Mouse (Mus musculus) adipocyte (in vitro differentiated cells): ENCODE measurements around the gene Lyg2.

Experiments used
- DNase-seq: peaks from one replicate; pipeline ENCODE4 v3.0.0-alpha.2; 2016; ENCODE audit warnings: low spot score

The Lyg2 gene

DNA sequence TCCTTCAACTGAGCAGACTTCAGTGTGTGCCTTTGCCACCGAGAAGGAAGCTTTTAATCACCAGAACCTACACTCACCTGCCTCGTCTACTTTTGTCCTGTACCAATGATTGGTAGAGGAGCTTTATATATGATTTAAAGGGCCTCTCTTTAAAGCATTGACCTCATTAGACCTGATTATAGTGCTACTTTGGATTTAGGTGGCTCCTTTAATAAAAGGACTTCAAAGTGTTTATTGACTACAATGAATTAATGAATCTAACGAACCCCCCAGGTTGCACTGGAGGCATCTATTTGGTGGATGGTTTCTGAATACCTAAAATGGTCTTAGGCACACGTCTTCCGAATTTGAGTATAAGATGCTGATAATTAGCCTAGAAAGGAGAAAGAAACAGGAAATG lies at the start of gene Lyg2:
Gene Lyg2 (minus strand): TSS at position 101 of the 400 bp plus-strand sequence.
- no peak for DNase-seq

DNA sequence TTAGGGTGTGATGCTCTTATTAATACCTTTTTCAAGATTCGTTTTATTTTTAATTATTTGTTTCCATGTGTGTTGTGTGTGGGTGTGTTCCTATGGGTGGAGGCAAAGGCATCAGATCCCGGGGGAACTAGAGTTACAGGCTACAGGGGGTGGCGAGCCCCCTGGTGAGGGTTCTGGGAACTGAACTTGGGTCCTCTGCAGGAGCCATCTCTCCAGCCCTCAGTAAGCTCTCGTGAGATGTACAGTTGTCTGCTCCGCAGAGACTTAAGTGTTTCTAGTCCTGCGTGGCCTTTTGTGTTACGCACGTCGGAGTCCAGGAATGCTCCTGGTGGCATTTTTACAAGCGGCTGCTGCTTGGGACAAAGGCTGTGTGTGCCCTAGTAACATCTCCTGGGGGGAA lies 49.3 kb upstream of the Lyg2 start:
- DNase-seq: no peak

DNA sequence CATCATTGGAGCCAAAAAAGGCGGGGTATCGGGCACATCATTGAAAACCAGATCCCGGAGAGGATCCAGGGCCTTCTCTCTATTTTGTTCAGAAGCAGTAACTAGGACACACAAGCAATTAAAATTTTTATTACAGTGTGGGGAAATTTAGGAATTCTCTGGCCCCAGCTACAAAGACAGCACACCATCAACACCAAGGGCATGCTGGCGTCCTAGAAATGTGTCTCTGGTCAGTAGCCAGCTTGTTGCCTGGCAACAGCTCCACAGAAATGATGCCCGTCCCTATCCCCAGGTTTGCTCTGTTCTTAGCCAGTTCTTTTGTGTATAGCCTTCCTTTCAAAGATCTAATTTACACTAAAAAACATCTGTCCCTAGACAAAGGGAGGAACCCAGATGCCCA lies 43.2 kb upstream of the Lyg2 start:
- DNase-seq: no peak

DNA sequence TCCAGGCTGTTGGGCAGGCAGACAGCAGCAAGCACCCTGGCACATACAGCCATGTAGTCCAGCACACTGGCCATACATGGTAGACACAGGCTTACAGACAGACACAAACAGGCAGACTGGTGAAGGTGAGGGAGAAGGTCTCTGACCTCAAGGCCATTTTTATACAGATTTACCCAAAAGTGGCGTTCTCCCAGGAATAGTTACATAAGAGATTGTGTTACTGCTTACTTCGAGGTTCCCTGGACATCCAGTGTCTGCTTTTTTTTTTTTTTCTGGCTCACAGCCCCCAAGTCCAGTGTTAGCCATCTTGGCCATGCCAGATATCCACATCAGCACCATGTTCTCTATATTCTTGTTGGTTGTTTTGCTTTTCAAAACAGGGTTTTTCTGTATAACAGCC lies 42.2 kb upstream of the Lyg2 start:
- DNase-seq: no peak

DNA sequence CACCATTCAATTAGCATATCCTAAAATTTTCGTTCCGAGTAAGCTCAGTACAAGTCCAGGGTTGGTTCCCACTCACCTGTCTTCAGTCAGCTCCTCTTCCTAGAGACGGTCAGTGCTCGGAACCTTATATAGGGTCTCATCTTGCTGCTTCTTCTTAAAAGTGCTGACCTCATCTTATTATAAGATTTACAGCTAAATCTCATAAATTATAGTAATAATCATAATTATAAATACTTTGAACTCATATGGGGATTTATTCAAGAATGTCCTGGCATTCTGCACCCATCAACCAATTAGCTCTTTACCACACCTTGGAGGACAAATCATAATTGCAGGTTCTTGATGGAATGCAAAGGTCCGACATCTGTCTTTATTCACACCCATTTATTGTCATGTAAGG lies 41.4 kb upstream of the Lyg2 start, which contains the start of gene Lyg1:
Gene Lyg1 (minus strand): TSS at position 101 of the 400 bp plus-strand sequence.
- DNase-seq: no peak

DNA sequence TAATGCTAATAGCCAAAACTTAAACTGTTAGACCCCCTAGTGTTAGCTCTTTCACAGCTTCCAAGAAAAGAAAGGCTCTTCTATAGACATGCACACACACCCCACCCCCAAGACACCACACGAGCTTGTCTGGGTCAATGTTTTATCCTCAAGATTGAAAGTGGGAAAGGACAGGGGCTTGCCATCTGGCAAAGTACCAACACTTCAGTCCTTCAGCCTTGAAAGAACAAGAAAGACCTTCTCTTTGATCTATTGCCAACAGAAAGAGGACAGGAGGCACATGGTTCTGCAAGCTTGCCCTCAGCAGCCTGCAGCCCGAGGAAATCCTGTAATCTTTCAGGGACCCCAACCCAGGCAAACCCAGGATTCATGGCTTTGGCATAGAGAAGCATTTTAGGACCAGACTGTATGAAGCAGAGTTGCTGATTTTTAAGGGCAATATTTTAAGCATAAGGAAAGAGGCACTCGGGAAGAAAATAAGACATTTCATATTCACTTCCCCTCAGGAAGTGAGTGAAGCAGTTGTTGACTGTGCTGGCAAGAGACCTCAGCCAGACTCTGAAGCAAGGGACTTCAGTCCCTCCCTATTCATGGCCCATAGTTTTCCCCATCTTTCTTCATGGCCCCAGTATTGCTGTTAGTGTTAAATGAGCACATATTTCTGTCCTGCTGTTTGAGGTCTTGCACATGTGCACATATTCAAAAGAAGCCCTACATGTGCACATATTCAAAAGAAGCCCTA lies 40.6 kb upstream of the Lyg2 start:
- DNase-seq: no peak

DNA sequence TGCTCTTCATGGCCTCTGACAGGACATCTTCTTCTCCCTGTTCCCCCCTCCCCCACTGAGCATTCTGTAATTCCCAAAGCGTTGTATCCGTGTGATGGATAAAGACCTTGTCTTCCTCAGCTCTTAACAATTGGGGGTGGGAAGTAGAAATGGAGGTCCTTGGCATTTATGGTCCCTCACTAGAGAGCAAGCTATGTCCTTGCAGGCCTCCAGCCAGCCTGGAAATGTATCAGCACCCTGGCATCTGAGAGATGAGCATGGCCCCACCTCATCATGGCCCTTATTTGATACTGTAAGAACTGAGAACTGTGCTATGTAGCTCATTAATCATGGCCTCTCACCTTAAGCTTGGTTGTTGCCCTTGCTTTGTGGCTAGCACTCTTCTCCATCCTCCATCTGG lies 39.0 kb upstream of the Lyg2 start:
- DNase-seq: no peak

DNA sequence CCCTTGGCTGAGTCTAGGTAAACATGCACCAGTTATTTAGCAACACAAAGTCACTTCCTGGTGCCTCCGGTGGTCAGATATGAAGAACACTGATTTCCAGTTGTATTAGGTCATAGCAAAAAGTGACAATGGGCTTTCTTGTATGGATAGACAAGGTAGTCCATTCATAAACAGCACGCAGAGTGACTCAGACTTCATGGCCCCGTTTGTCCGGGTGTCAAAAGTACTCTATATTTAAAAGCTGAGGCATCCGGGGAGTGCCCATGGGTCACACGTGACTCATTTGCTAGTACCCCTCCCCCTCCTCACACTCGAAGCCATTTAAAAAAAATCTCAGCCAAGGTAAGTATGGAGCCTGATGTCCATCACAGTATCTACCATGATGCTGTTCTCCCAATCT lies 38.5 kb upstream of the Lyg2 start:
- no peak for DNase-seq

DNA sequence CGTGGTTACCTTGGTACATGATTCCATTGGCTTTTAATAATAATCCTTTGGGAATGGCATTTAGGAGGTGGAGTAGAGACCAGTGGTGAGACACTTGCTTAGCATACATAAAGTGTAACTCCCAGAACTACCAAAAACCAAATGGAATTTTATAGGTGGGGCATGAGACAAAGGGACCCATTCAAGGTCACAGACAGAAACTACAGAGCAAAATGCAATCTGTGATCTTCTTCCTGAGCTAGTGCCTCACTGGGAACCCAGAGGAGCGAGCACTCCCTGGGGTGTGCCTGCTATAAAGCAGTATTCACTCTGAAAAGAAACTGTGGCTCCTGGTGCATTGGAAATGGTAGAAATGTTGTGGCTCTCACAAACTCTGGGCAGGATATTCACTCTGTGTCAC lies 32.6 kb upstream of the Lyg2 start:
- DNase-seq: no peak

DNA sequence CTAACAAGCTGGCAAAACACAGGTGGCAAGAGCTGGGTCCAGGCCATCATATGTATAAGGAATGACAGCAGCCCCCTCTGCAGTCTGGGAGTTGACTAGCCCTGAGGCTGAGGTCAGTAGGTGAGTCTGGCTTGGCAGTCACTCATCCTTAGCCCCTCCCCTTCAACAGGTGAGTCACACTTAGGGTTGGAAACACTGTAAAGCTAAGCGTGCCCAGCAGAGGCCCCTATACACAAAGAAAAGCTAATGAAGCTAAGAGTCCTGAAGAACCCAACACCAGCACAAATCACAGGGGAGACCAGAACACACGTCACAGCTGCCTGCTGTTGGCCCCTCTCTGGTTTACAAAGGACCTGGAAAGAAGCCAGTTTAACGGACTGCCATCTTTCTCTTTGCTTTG lies 15.5 kb upstream of the Lyg2 start:
- no peak for DNase-seq

DNA sequence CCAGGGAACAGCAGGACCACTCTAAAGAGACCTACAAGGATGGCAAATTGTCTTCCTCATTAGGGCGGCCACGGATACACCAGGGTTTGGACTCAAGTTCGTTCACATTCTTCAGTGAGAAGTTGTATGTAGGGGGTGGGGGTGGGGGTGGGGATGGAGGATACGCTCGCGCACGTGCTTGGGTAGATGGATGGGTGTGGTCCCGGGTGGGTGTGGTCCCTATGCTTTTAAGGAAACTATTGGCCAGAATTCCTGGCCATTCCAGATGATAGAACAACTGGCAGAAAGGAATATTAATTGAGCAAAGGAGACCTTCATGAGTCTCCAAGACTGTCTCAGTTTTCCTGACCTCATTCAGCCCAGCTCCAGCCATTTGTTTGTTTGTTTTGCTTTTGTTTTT lies 9.7 kb upstream of the Lyg2 start:
- no peak for DNase-seq

DNA sequence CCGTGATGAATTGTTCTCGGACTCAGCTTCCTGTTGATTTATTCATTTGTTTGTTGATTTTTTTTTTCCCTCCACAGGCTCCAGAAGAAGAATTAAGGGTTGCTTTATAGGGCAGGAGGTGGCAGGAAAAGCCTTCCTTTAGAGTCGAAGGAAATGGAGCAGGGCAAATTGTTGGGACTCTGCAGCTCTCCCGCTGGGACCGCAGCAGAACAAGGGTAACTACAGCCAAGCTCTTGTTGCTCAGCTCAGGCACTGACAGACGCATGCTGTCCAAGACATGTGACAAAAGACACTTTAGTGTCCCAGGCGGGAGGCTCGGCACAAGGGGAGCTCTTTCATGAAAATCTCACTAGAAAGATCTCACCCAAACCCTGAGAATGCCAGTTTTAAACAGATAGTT lies 6.2 kb upstream of the Lyg2 start:
- DNase-seq: no peak

DNA sequence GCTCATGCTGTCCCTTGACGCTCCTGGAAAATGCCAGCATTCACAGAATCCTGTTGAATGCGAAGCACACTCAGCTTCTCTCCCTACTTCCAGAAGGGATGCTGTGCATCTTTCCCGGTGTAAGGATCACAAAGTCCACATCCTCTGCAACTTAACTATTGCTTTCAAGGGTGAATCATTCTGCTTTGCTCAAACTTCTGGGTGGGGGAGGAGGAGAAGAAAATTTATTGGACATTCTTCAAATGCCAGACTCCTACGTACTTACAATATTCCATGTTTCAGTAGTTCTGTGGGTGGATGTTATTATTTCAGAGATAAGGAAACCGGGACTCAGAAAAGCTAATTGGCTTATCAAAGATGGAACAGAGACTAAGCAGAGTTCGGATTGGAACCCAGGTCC lies 1.8 kb upstream of the Lyg2 start:
- DNase-seq: no peak

DNA sequence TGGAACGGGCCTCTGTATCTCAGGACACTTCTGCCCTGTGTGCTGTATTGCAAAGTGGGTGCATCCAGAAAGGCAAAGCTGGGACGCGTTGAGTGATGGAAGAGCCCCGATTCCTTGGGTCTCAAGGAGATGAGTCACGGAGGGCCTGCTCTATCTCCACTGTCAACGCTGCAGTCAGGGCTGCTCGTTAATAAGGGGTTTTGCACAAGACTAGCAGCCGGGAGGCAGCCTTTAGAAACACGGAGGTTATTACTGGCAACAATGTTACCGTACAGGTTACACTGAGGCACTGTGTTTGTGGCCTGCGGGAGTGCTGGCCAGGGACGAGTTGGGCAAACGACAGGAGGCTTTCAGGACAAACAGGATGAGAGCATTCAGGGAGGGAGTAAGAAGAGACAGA lies 1.4 kb upstream of the Lyg2 start:
- no peak for DNase-seq

DNA sequence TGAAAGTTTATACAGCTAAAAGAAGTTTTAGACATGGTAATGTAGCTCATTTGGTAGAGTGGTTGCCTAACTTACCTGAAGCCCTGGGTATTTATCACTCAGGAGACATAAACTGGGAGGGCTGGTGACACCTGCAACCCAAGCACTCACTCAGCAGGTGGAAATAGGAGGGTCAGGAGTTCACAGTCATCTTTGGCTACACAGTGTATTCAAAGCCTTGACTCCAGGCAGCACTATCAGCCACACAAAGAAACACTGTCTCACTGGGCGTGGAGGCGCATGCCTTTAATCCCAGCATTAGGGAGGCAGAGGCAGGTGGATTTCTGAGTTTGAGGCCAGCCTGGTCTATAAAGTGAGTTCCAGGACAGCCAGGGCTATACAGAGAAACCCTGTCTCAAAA lies 3.5 kb downstream of the Lyg2 start:
- DNase-seq: no peak

DNA sequence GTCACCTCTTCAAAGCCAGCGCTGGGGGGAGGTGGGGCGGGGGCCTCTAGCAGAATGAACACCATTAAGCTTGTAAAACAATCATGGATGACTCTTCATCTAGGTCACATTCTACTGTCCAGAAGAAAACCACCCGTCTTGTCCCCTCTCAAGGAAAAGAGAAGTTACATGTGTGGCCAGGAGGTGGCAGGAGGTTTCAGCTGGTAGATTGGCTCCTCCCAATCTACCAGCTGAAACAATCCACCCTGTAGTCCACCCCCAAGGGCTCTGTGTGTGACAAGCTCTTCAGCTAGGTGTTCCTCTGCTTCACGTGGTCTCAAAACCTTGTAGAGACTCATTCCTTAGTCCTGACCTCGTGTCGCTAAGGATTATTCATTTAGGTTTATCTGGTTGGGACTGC lies 13.1 kb downstream of the Lyg2 start:
- DNase-seq: peak; percentile 52

DNA sequence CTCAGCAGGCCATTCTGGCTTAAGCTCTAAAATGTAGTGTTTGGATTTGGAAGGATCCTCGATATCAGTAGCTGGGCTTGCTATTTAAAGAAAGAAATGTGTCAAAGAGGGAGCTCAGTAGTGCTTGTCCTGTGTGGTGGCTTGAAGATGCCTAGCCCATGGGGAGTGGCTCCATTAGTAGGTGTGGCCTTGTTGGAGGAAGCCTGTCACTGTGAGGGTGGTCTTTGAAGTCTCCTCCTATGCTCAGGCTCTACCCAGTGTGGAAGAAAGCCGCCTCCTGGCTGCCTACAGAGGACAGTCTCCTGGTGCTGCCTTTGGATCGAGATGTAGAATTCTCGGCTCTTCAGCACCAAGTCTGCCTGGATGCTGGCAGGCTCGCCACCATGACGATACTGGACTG lies 16.0 kb downstream of the Lyg2 start:
- no peak for DNase-seq

DNA sequence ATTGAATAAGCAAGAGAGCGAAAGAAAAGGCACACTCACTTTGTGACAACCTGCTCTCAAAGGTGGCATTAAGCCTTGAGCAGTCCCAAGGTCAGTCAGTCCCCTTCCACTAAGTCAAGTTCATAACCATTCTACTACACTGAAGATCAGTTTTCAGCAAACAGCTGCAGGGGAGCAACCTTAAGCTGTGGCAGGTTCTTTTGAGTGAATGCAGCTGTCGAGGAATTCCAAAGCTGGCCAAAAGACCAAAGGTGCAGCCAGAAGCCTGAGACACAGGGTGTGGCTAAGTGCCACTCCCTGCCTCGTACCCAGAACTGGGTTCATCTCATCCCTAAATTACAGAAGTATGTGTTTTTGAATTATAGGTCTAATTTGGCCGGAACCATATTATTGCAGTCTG lies 16.5 kb downstream of the Lyg2 start:
- no peak for DNase-seq

DNA sequence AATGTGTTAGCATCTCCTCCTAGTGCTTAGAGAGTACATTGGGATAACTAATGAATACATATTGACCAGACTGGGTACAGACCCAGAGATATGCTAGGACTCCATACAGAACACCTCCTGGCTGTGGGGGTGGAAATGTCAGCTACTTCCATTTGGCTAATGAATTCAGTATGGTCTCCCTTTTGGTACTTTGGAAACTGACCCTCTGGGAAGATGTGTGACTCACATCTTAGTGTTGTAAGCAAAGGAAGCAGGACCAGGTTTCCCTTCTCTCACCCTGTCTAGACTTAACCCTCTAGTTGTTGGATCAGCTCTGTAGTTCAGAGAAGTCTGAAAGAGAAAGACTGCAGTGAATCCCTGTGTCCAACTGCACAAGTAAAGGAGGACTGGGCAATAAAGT lies 21.7 kb downstream of the Lyg2 start:
- no peak for DNase-seq

DNA sequence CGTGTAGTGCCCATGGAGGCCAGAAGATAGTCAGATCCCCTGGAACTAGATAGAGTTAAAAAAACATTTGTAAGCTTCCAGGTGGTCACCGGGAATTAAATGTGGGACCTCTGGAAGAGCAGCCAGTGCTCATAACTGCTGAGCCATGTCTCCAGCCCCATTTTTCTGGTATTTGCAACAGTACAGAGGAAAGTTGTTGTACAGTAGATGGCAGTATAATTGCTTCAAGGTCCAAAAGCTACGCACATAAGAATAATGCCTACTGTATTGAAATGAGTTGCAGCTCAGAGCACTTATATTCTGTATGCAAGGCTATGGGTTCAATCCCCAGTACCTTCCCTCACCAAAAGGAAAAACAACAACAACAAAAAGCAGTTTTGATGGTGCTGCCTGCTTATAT lies 24.9 kb downstream of the Lyg2 start:
- peak; percentile 56 for DNase-seq

DNA sequence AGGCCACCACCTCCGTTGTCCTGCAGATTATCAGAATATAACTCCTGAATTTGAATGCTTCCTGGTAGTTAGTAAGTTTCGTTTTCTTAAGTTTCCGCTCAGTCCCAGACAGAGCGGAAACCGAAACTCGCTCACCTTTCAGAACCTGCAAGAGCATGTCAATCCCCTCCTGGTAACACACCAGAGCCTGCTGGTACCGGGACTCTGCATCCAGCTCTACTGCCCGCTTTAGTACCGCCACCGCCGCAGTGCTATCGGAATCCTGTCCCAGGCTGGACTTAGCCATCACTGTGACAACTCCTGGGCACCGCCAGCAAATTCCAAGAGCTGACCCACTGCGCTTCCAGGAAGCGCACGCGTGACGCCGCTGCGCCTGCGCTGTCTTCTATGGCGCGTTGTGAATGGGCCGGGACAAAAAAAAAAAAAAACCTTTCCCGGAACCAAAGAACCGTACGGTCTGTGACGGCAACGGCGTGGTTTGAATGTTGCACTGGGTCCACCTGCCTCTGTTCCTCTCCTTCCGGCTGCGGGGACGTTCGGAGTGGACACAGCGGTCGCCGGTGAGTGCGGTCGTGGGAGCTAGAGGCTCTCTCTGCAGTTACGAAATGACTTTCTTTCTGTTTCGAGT lies 26.2 kb downstream of the Lyg2 start, which contains the start of the genes Mitd1 and Mrpl30:
Gene Mitd1 (minus strand): TSS at position 387 of the 628 bp plus-strand sequence.
Gene Mrpl30 (plus strand): TSS at position 453 of the 628 bp plus-strand sequence.
- DNase-seq: peak; percentile 95

DNA sequence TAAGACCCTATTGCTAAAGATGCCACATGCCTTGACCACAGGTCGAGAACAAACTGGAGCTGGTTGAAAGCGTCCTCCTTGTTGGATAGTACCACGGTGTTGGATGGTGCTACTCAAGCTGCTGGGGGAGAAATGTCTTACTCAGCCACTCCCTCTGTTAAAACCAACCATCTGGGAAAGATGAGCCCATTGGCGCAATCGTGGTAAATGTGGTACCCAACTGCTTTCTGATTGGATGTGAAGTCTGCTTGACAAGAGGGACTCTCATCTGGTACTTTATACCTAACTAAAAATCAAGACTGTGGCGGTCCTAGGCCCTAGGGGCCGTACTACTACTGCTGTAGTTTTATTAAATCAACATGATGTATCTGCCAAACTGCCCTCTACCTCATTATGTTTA lies 27.1 kb downstream of the Lyg2 start:
- no peak for DNase-seq

DNA sequence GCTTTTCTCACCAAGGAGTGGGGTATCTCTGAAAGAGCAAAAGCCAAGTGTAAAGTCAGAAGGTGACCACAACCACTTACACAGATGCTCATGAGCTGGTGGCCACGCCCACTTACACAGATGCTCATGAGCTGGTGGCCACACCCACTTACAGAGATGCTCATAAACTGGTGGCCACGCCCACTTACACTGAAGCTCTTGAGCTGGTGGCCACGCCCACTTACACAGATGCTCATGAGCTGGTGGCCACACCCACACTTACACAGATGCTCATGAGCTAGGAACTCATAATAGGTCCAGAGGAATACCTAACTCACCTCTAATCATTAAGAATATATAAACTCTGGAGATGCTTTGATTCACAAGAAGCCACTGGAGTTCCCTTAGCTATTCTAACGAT lies 31.8 kb downstream of the Lyg2 start:
- no peak for DNase-seq

DNA sequence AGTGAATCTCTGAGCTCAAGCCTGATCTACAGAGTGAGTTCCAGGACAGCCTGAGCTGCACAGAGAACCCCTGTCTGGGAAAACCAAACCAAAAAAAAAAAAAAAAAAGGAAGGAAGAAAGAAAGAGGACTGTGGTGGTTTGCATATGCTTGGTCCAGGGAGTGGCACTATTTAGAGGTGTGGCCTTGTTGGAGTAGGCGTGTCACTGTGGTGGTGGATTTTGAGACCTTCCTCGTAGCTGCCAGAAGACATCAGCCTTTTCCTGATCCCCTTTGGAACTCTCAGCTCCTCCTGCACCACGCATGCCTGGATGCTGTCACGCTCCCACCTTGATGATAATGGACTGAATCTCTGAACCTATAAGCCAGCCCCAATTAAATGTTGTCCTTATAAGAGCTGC lies 32.9 kb downstream of the Lyg2 start:
- no peak for DNase-seq
